Mouse (Mus musculus) hindbrain, embryonic 16.5 days (tissue): ENCODE measurements around the gene Gm49510. TPM values are rescaled to one million over a fixed set of nuclear protein-coding genes. Genes with fewer than 3 reads are reported as not detected.
"Not testable (repeated sequence)": the region's sequence is repeated elsewhere in the genome, so short reads cannot be mapped to it uniquely, and the experiment has no call there.

Experiments
- ATAC-seq: fragments of 200-750 bp; cut with Nextera tagmentation; 2 replicates; pipeline ENCODE4 v1.8.0; 2017; ENCODE audit warnings: moderate TSS enrichment, moderate library complexity
- H3K27ac ChIP-seq: fragments of 300-500 bp; sonication (generic); 2 replicates; pipeline ENCODE4 v1.5.1; 2014; ENCODE audit warnings: low read depth, mild to moderate bottlenecking, control low read depth, low read length, moderate library complexity
- H3K27me3 ChIP-seq: fragments of 300-500 bp; sonication (generic); replicated peaks from 2 replicates; pipeline ENCODE4 v1.6.1; 2014; ENCODE audit warnings: low read length; ENCODE audit not compliant: control insufficient read depth, insufficient read depth
- H3K36me3 ChIP-seq: fragments of 300-500 bp; sonication (generic); 2 replicates; pipeline ENCODE4 v1.6.1; 2014; ENCODE audit warnings: mild to moderate bottlenecking, low read length, moderate library complexity, mixed read lengths; ENCODE audit not compliant: control insufficient read depth, insufficient read depth
- H3K4me1 ChIP-seq: fragments of 300-500 bp; sonication (generic); 2 replicates; pipeline ENCODE4 v1.6.1; 2014; ENCODE audit warnings: low read depth, low read length; ENCODE audit not compliant: control insufficient read depth, insufficient read depth
- H3K4me2 ChIP-seq: fragments of 300-500 bp; sonication (generic); 2 replicates; pipeline ENCODE4 v1.6.1; 2014; ENCODE audit warnings: mild to moderate bottlenecking, low read length, control low read depth, moderate library complexity
- H3K4me3 ChIP-seq: fragments of 300-500 bp; sonication (generic); 2 replicates; pipeline ENCODE4 v1.5.1; 2014; ENCODE audit warnings: mild to moderate bottlenecking, low read length, control low read depth, moderate library complexity
- H3K9ac ChIP-seq: fragments of 300-500 bp; sonication (generic); 2 replicates; pipeline ENCODE4 v1.6.1; 2014; ENCODE audit warnings: low read depth, mild to moderate bottlenecking, control low read depth, low read length, moderate library complexity
- H3K9me3 ChIP-seq: fragments of 300-500 bp; sonication (generic); 2 replicates; pipeline ENCODE4 v1.6.1; 2014; ENCODE audit warnings: mild to moderate bottlenecking, low read length, moderate library complexity; ENCODE audit not compliant: control insufficient read depth
- WGBS: fragments of 180-500 bp; shearing (Covaris S2); extraction: QIAGEN DNeasy Blood & Tissue Kit; methylation state at CpG from one replicate; pipeline ENCODE4 v1.1.7; 2014; 5-methylcytosine and 5-hydroxymethylcytosine counted together
- polyA plus RNA-seq: library from polyadenylated mRNA; unstranded; fragments of >200 nt; fragmentation: Nextera tagmentation; extraction: Ambion mirVana; gene quantifications from 2 replicates; pipeline ENCODE4 v1.2.1, GENCODE M21; 2015

The Gm49510 gene
- polyA plus RNA-seq, 1 experiment from 2014 or later, result not detected

GRCm38 (mm10) chr15:78876258-78876696 lies 23.2 kb upstream of the Gm49510 start:
- WGBS, result 4% methylated on average over 17 of the region's 17 CpGs
- Histone ChIP-seq H3K36me3 (peaks cover 3% of the 10 kb centered on the region; the same call in 1 of the 2 replicates), H3K9ac (peak overlapping the region; percentile 75), H3K4me3 (peak overlapping the region; percentile 62), H3K4me2 (peak overlapping the region; percentile 66), H3K9me3 (no peaks in the 10 kb centered on the region), H3K27me3 (no peaks in the 10 kb centered on the region), H3K4me1 (peaks cover 21% of the 10 kb centered on the region), H3K27ac (peak overlapping the region; percentile 96)
- peak; percentile 47 for ATAC-seq

DNA sequence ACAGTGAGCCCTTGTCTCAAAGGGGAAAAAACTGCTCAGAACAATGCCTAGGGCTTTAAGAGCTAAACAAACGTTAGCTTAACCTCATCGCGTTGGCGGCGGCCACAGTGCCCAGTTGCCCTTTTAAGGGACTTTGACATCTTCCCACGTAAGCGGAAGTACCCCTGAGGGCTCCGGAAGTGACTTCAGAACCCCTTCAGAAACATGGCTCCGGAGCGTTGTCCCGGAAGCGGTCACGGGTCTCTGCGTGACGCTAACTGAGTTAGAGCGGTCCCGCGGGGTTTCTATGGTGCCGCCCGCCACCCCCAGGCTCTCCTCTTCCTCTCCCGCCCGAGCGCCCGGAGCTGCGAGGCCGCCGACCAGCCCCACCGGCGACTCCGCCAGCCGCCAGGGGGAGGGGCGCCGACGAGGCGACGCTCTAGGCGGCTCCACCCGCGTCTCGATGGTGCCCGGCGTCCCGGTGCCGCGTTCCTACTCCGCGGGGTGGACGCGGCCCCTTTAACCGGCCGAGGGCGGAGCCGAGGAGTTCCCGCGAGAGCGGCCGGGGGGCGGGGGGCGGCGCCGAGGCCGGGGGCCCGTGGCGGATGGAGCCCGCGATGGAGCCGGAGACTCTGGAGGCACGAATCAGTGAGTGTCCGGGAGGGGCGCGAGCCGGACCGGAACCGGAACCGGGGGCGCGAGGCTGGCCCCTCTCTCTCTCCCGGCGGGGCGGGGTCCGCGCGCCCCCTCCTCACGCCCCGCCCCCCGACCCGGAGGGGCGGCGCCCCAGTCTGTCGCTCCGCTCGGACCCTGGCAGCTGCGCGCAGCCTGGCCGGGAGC lies 22.3 kb upstream of the Gm49510 start, which contains the start of gene Gga1:
Gene Gga1, plus strand, starts transcription at position 200 of the 819 bp plus-strand sequence.
- Histone ChIP-seq H3K4me3 (peak within 1 kb of the TSS; percentile 62), H3K27ac (peak within 1 kb of the TSS; percentile 96)
- WGBS, result under 1% methylated on average over 48 of the region's 95 CpGs

DNA sequence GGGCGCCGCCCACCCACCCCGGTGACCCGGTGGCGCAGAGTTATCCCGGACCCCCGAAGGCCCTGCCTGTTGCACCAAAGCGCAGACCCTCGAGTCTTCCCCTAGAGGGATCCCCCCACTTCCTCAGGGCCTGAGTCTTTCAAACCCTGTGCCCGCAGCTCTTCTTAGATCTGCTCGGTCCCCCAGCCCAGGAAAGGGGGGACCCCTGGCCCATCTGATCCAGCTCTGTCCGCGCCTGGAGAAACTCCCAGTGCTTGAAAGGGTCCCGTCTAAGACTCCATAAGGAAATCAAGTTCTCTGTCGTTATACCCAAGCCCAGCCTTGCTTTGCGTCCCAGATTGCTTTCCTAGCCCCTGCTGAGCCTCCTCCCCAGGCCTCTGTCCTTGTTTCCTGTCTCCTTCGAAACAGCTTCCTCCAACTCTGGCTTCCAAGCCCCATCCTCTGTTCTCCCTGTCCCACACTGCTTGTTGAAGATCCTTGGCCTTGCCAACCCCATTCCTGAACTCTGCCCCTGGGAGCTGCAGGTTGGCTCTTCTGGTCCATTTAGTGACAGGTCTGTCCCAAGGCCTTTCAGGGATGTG lies 21.6 kb upstream of the Gm49510 start:
- H3K9ac ChIP-seq, result peak overlapping the region; percentile 75
- under 1% methylated on average over 16 of the region's 17 CpGs for WGBS
- H3K4me1 ChIP-seq, result peaks cover 21% of the 10 kb centered on the region
- H3K36me3 ChIP-seq, result peaks cover 8% of the 10 kb centered on the region
- peak overlapping the region; percentile 96 for H3K27ac ChIP-seq
- peak overlapping the region; percentile 97 for H3K4me2 ChIP-seq
- peak overlapping the region; percentile 62 for H3K4me3 ChIP-seq
- no peak; the same call in 1 of the 2 replicates for ATAC-seq
- H3K27me3 ChIP-seq, result no peaks in the 10 kb centered on the region
- no peaks in the 10 kb centered on the region for H3K9me3 ChIP-seq

More for the DNA sequence above, 22.3 kb upstream of the Gm49510 start, which contains the start of gene Gga1:
- Histone ChIP-seq H3K4me1 (peaks cover 21% of the 10 kb centered on the region), H3K36me3 (peaks cover 7% of the 10 kb centered on the region; the same call in 1 of the 2 replicates), H3K27me3 (no peaks in the 10 kb centered on the region), H3K9ac (peak within 1 kb of the TSS; percentile 75), H3K9me3 (no peaks in the 10 kb centered on the region), H3K4me2 (peak within 1 kb of the TSS; percentile 97)
- peak; percentile 92 for ATAC-seq

DNA sequence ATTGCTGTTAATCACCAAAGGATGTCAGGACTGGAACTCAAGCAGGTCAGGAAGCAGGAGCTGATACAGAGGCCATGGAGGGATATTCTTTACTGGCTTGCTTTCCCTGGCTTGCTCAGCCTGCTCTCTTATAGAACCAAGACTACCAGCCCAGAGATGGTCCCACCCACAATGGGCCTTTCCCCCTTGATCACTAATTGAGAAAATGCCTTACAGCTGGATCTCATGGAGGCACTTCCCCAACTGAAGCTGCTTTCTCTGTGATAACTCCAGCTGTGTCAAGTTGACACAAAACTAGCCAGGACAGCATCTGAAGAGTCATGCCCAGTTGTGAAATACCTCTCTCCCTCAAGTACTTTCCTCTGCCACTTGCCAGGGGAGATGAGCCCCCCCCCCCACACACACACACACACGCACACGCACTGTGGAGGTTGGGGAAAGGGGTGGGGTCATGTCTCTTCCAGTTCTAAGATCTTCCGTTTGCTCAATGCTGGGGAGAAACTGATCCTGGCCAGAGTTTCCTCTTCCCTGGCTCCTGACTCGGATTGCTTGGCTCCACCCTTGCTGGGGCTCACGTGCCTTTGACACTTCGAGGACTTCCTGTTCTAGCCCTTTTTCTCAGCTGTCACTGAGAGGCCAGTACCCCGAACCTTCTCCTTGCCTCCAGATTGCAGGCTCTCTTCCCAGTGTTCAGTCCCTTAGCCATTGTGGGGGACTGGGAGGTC lies 20.5 kb upstream of the Gm49510 start:
- H3K9me3 ChIP-seq, H3K27me3 ChIP-seq, H3K4me3 ChIP-seq, H3K4me2 ChIP-seq, ATAC-seq, H3K9ac ChIP-seq, H3K27ac ChIP-seq: not testable (repeated sequence)
- Histone ChIP-seq H3K4me1 (peaks cover 21% of the 10 kb centered on the region), H3K36me3 (peaks cover 18% of the 10 kb centered on the region)
- 77% methylated on average over 7 of the region's 7 CpGs for WGBS

GRCm38 (mm10) chr15:78880432-78880831 lies 19.0 kb upstream of the Gm49510 start:
- 93% methylated on average over 8 of the region's 8 CpGs for WGBS
- ATAC-seq, result no peak

GRCm38 (mm10) chr15:78881828-78882227 lies 17.6 kb upstream of the Gm49510 start:
- H3K27ac ChIP-seq, result no peak overlapping the region
- no peaks in the 10 kb centered on the region for H3K27me3 ChIP-seq
- no peaks in the 10 kb centered on the region for H3K9me3 ChIP-seq
- H3K4me2 ChIP-seq, result no peak overlapping the region
- peaks cover 14% of the 10 kb centered on the region for H3K4me1 ChIP-seq
- no peak overlapping the region for H3K4me3 ChIP-seq
- H3K36me3 ChIP-seq, result peaks cover 33% of the 10 kb centered on the region
- 85% methylated on average over 3 of the region's 3 CpGs for WGBS
- no peak overlapping the region for H3K9ac ChIP-seq
- no peak for ATAC-seq

More at GRCm38 (mm10) chr15:78880432-78880831, 19.0 kb upstream of the Gm49510 start:
- Histone ChIP-seq H3K27me3 (no peaks in the 10 kb centered on the region), H3K4me2 (no peak overlapping the region), H3K9me3 (no peaks in the 10 kb centered on the region), H3K36me3 (peaks cover 28% of the 10 kb centered on the region), H3K9ac (peak overlapping the region; percentile 22; the same call in 1 of the 2 replicates), H3K27ac (no peak overlapping the region), H3K4me3 (no peak overlapping the region), H3K4me1 (peaks cover 19% of the 10 kb centered on the region)

GRCm38 (mm10) chr15:78889401-78889853 lies 10.0 kb upstream of the Gm49510 start:
- 35% methylated on average over 13 of the region's 13 CpGs for WGBS
- Histone ChIP-seq H3K27ac (no peak overlapping the region), H3K27me3 (no peaks in the 10 kb centered on the region), H3K4me1 (no peaks in the 10 kb centered on the region), H3K9ac (no peak overlapping the region), H3K4me3 (no peak overlapping the region), H3K36me3 (peaks cover 35% of the 10 kb centered on the region), H3K4me2 (no peak overlapping the region), H3K9me3 (no peaks in the 10 kb centered on the region)
- no peak for ATAC-seq

GRCm38 (mm10) chr15:78892440-78892839 lies 7.0 kb upstream of the Gm49510 start:
- H3K4me2 ChIP-seq, result no peak overlapping the region
- no peaks in the 10 kb centered on the region for H3K27me3 ChIP-seq
- H3K9me3 ChIP-seq, result no peaks in the 10 kb centered on the region
- no peak overlapping the region for H3K4me3 ChIP-seq
- no peak for ATAC-seq
- peaks cover 20% of the 10 kb centered on the region for H3K36me3 ChIP-seq
- H3K27ac ChIP-seq, result no peak overlapping the region
- WGBS, result 69% methylated on average over 7 of the region's 7 CpGs
- H3K9ac ChIP-seq, result no peak overlapping the region
- no peaks in the 10 kb centered on the region for H3K4me1 ChIP-seq
